Mouse (Mus musculus) kidney, adult 2 months (tissue): ENCODE results near the gene Tmem235.

ENCODE experiments used
- CTCF ChIP-seq: fragments of 200-500 bp; conservative IDR thresholded peaks from 2 replicates; pipeline ENCODE4 v1.5.1; 2011; ENCODE audit warnings: low read depth, mild to moderate bottlenecking, control low read depth, low read length, moderate library complexity, mixed read lengths; ENCODE audit not compliant: insufficient read depth, insufficient read length
- POLR2A ChIP-seq: fragments of 200-500 bp; IDR thresholded peaks from one replicate; pipeline ENCODE4 v1.6.1; 2011; ENCODE audit warnings: low read depth, low read length, control low read depth

- TF ChIP-seq CTCF: no peak
- no peak for TF ChIP-seq POLR2A
Measured at GRCm38 (mm10) chr11:117904442-117904841, 43.9 kb downstream of the Tmem235 start.
